Mouse (Mus musculus) C2C12 (cell line): ENCODE data around the gene Kazald1. TPM values are rescaled to one million over a fixed set of nuclear protein-coding genes. Genes with fewer than 3 reads are reported as not detected.

Source experiments
- H3K27me3 ChIP-seq: one replicate; pipeline ENCODE4 v1.6.1; 2011; ENCODE audit not compliant: control insufficient read depth, insufficient read depth, insufficient read length
- H3K36me3 ChIP-seq: one replicate; pipeline ENCODE4 v1.6.1; 2011; ENCODE audit not compliant: control insufficient read depth, insufficient read depth
- H3K4me3 ChIP-seq: one replicate; pipeline ENCODE4 v1.5.1; 2011; ENCODE audit warnings: mild to moderate bottlenecking, control low read depth; ENCODE audit not compliant: poor library complexity, insufficient read depth, severe bottlenecking
- H3K79me2 ChIP-seq: one replicate; pipeline ENCODE4 v1.6.1; 2011; ENCODE audit not compliant: control insufficient read depth, insufficient read depth
- H3K79me3 ChIP-seq: one replicate; pipeline ENCODE4 v1.6.1; 2011; ENCODE audit warnings: low read depth, control low read depth
- H3ac ChIP-seq: one replicate; pipeline ENCODE3; 2011; ENCODE audit warnings: low read depth; ENCODE audit not compliant: control insufficient read depth, insufficient read length
- CEBPB ChIP-seq: IDR thresholded peaks from one replicate; pipeline ENCODE4 v1.6.1; 2011; ENCODE audit warnings: low read depth, mild to moderate bottlenecking, control low read depth, moderate library complexity
- CTCF ChIP-seq: IDR thresholded peaks from one replicate; pipeline ENCODE4 v1.5.1; 2011; ENCODE audit not compliant: control insufficient read depth, insufficient read depth, insufficient read length
- FOSL1 ChIP-seq: IDR thresholded peaks from one replicate; pipeline ENCODE4 v1.8.0; 2011; ENCODE audit warnings: mild to moderate bottlenecking, low read length; ENCODE audit not compliant: poor library complexity, insufficient read depth, severe bottlenecking
- MAX ChIP-seq: IDR thresholded peaks from one replicate; pipeline ENCODE4 v1.6.1; 2011; ENCODE audit warnings: mild to moderate bottlenecking, control low read depth
- MYOD1 ChIP-seq: IDR thresholded peaks from one replicate; pipeline ENCODE4 v1.6.1; 2011; ENCODE audit warnings: low read depth; ENCODE audit not compliant: control insufficient read depth, insufficient read length
- MYOG ChIP-seq: IDR thresholded peaks from one replicate; pipeline ENCODE4 v1.6.1; 2011; ENCODE audit not compliant: control insufficient read depth, insufficient read length; ENCODE audit errors: extremely low read depth
- USF1 ChIP-seq: IDR thresholded peaks from one replicate; pipeline ENCODE4 v1.6.1; 2011; ENCODE audit warnings: low read depth, mild to moderate bottlenecking, control low read depth, moderate library complexity
- polyA plus RNA-seq: library from polyadenylated mRNA; unstranded; fragments of >200 nt; fragmentation: generic; extraction: Trizol; gene quantifications from one replicate; pipeline ENCODE4 v1.2.1, GENCODE M21; 2012; ENCODE audit warnings: missing spikeins

The Kazald1 gene
- polyA plus RNA-seq, 1 experiment: 7.8 TPM

DNA sequence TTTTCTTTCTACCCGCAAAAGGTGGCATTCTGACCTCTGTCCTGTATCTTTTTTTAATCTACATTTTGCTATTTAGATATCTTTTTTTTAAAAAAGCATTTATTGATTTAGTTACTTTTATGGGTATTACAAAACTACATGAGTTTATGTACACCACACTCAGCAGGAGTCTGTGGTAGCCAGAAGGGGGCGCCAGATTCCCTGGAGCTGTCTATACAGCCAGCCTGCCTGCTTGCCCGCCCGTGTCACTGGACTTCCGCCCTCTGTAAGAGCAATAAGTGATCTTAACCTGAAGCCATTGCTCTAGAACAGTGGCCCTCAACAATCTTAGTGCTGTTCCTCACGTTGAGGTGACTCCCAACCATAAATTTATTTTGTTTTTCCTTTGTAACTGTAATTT lies 37.4 kb downstream of the Kazald1 start:
- Histone ChIP-seq H3ac (no peak overlapping the region), H3K4me3 (no peak overlapping the region), H3K36me3 (no peaks in the 10 kb centered on the region), H3K27me3 (peaks cover 24% of the 10 kb centered on the region), H3K79me2 (no peaks in the 10 kb centered on the region), H3K79me3 (no peaks in the 10 kb centered on the region)
- no peak for TF ChIP-seq USF1
- no peak for TF ChIP-seq CEBPB
- TF ChIP-seq CTCF: no peak
- no peak for TF ChIP-seq MYOD1
- no peak for TF ChIP-seq MYOG
- TF ChIP-seq FOSL1: no peak

DNA sequence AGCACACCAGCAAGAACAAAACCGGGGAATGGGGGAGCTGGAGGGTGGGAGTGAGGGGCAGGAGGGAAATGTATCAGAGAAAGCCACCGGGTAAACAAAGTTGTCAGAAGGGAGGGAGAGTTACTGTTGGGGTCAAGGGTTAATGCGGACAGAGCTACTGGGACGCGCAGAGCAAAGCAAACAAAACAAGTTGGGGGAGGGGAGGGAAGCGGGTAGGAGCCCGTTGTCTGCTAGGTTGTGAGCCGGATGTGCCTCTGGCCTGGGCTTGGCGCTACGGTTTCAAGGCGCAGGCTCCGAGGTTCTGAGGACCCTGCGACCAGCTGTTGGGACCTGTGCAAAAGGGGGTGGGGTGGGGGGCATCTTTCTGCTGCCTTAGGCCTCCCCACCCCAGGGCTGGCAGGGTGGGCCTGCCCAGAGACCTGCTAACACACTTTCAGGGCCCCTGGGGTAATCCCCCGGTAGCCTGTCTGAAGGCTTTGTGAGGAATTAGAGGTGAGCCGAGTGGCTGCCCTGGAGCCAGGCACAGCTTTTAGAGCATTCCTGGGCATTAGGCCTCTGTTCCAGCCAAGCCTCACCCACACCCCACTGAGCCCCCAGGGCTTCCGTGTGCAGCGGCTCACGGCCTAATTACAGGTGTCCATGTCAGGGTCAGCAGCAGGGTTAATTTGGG lies 38.9 kb downstream of the Kazald1 start:
- Histone ChIP-seq H3K36me3 (no peaks in the 10 kb centered on the region), H3K4me3 (no peak overlapping the region), H3K79me2 (no peaks in the 10 kb centered on the region), H3K27me3 (peaks cover 36% of the 10 kb centered on the region), H3K79me3 (no peaks in the 10 kb centered on the region), H3ac (no peak overlapping the region)
- TF ChIP-seq MYOD1 (no peak), MAX (no peak), CEBPB (no peak), USF1 (no peak), FOSL1 (no peak), CTCF (no peak)

DNA sequence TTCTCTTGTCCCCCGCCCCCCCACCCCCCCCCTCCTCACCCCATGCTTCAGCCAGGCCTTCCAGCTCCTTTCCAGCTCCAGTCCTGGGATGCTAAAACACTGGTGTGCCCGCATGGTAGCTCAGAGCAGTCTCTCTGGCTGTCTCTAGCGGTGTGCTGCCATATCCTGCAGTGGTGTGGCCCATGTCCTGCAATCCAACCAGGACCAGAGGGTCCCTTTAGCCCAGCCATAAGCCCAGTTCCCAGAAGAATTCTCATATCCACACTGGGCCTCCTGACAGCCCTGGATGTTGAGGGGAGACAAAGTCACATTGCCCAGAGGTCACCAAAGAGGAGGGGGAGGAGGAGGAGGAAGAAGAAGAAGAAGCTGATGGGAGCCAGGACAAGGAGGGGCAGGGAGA lies 39.7 kb downstream of the Kazald1 start:
- peaks cover 44% of the 10 kb centered on the region for H3K27me3 ChIP-seq
- TF ChIP-seq FOSL1: no peak
- TF ChIP-seq MYOD1: no peak
- no peak for TF ChIP-seq CTCF
- no peak for TF ChIP-seq MYOG
- no peak for TF ChIP-seq USF1
- TF ChIP-seq MAX: no peak
- TF ChIP-seq CEBPB: no peak

DNA sequence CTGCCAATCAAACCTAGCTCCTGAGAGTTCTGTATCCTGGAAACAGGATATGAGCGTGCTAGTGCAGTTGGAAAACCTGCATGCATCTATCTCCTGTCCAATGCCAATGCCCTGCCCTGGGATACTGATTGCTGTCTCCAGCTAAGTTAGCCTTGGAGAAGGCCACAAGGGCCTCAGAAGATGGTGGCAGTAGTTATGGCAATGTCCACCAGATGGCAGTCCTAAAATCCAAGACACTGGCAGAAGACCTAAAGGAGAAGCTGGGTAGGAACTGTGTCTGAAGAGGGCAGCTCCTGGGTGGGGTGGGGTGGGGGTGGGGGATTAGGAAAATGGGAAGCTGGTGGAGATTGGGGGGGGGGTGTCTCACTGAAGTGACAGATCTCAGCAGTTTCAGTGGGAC lies 41.8 kb downstream of the Kazald1 start:
- H3K79me2 ChIP-seq: no peaks in the 10 kb centered on the region
- H3K4me3 ChIP-seq: no peak overlapping the region
- H3K36me3 ChIP-seq: no peaks in the 10 kb centered on the region
- H3K79me3 ChIP-seq: no peaks in the 10 kb centered on the region
- H3K27me3 ChIP-seq: peaks cover 53% of the 10 kb centered on the region
- no peak overlapping the region for H3ac ChIP-seq
- TF ChIP-seq MYOD1 (no peak), CTCF (peak; percentile 3)

More for the DNA sequence above, 39.7 kb downstream of the Kazald1 start:
- H3K79me3 ChIP-seq: no peaks in the 10 kb centered on the region
- no peak overlapping the region for H3K4me3 ChIP-seq
- no peak overlapping the region for H3ac ChIP-seq
- H3K79me2 ChIP-seq: no peaks in the 10 kb centered on the region
- H3K36me3 ChIP-seq: no peaks in the 10 kb centered on the region

Other genes with a start within 250 kb of the Kazald1 start
- 9.1 TPM for gene Slf2, start 144.1 kb upstream of the Kazald1 start, polyA plus RNA-seq
- 0.30 TPM for gene Sema4g, start 86.1 kb upstream of the Kazald1 start, polyA plus RNA-seq
- 12.1 TPM for gene Twnk, start 69.6 kb upstream of the Kazald1 start, polyA plus RNA-seq
- gene Mrpl43, start 68.8 kb upstream of the Kazald1 start, polyA plus RNA-seq: 63.0 TPM
- 59.2 TPM for gene Lzts2, start 60.8 kb upstream of the Kazald1 start, polyA plus RNA-seq
- gene Pdzd7, start 29.5 kb upstream of the Kazald1 start, polyA plus RNA-seq: 0.14 TPM
- 29.2 TPM for gene Sfxn3, start 27.7 kb upstream of the Kazald1 start, polyA plus RNA-seq
- not detected for gene Tlx1, start 75.4 kb downstream of the Kazald1 start, polyA plus RNA-seq
- 0.02 TPM for gene Lbx1, start 160.6 kb downstream of the Kazald1 start, polyA plus RNA-seq